Mouse (Mus musculus) heart, embryonic 15.5 days (tissue): ENCODE results near the gene Ccdc85a. TPM values are rescaled to one million over a fixed set of nuclear protein-coding genes. Genes with fewer than 3 reads are reported as not detected.

Experiments used
- ATAC-seq: fragments of 200-750 bp; cut with Nextera tagmentation; replicated peaks from 2 replicates; pipeline ENCODE4 v1.8.0; 2017; ENCODE audit warnings: low read depth, moderate TSS enrichment; ENCODE audit not compliant: insufficient number of reproducible peaks, insufficient read depth, low FRiP score
- H3K27ac ChIP-seq: fragments of 300-500 bp; sonication (generic); 2 replicates; pipeline ENCODE4 v1.5.1; 2015; ENCODE audit warnings: mild to moderate bottlenecking, inconsistent platforms
- H3K27me3 ChIP-seq: fragments of 300-500 bp; sonication (generic); 2 replicates; pipeline ENCODE4 v1.6.1; 2015; ENCODE audit warnings: inconsistent platforms
- H3K36me3 ChIP-seq: fragments of 300-500 bp; sonication (generic); 2 replicates; pipeline ENCODE4 v1.6.1; 2015; ENCODE audit warnings: mild to moderate bottlenecking, inconsistent platforms
- H3K4me1 ChIP-seq: fragments of 300-500 bp; sonication (generic); replicated peaks from 2 replicates; pipeline ENCODE4 v1.6.1; 2015; ENCODE audit warnings: inconsistent platforms
- H3K4me2 ChIP-seq: fragments of 300-500 bp; sonication (generic); 2 replicates; pipeline ENCODE4 v1.6.1; 2015; ENCODE audit warnings: inconsistent platforms, mild to moderate bottlenecking, moderate library complexity
- H3K4me3 ChIP-seq: fragments of 300-500 bp; sonication (generic); 2 replicates; pipeline ENCODE4 v1.5.1; 2015; ENCODE audit warnings: mild to moderate bottlenecking, inconsistent platforms
- H3K9ac ChIP-seq: fragments of 300-500 bp; sonication (generic); 2 replicates; pipeline ENCODE4 v1.6.1; 2015; ENCODE audit warnings: mild to moderate bottlenecking, inconsistent platforms
- H3K9me3 ChIP-seq: fragments of 300-500 bp; sonication (generic); replicated peaks from 2 replicates; pipeline ENCODE4 v1.6.1; 2016; ENCODE audit warnings: inconsistent platforms
- WGBS: fragments of 180-500 bp; shearing (Covaris S2); methylation state at CpG from one replicate; pipeline ENCODE4 v1.1.7; 2015; ENCODE audit warnings: mixed read lengths; 5-methylcytosine and 5-hydroxymethylcytosine counted together
- polyA plus RNA-seq: library from polyadenylated mRNA; unstranded; fragments of >200 nt; fragmentation: Nextera tagmentation; extraction: Ambion mirVana; gene quantifications from 2 replicates; pipeline ENCODE4 v1.2.1, GENCODE M21; 2015

Gene Ccdc85a
- 1.0 and 1.2 TPM in 2 replicates for polyA plus RNA-seq

DNA sequence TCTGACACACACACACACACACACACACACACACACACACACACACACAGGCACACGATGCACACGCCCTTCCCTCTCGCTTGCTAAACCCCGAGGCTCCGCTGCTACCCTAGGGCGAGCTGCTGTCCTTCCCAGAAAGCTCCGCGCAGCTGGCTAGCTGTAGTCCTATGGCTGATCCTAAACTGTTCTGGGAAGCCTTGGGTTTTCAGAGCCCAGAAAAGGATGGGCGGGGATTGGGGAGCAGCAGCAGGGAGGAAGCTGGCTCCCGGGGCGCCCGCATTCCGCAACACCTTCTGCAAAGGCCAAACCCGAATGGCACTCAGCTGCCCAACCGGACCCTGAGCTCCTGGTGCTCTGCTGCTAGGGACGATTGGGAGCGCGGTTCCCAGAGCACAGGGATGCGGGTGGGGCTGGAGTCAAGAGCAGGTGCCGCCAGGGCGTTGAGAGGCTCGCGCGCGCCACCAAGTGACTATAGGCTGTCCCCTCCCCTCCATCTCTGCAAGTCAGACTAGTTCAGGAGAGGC, at the start of gene Ccdc85a:
Ccdc85a (minus strand) TSS at position 414 of the 524 bp plus-strand sequence.
- ATAC-seq, result peak; percentile 87
- Histone ChIP-seq H3K9ac (peak within 1 kb of the TSS; percentile 43; the same call in 1 of the 2 replicates), H3K27me3 (peaks cover 30% of the 10 kb centered on the region), H3K9me3 (no peaks in the 10 kb centered on the region), H3K4me3 (peak within 1 kb of the TSS; percentile 56), H3K4me2 (peak within 1 kb of the TSS; percentile 96), H3K36me3 (no peaks in the 10 kb centered on the region), H3K27ac (no peak within 1 kb of the TSS), H3K4me1 (peaks cover 11% of the 10 kb centered on the region)
- WGBS, result under 1% methylated on average over 25 of the region's 25 CpGs

DNA sequence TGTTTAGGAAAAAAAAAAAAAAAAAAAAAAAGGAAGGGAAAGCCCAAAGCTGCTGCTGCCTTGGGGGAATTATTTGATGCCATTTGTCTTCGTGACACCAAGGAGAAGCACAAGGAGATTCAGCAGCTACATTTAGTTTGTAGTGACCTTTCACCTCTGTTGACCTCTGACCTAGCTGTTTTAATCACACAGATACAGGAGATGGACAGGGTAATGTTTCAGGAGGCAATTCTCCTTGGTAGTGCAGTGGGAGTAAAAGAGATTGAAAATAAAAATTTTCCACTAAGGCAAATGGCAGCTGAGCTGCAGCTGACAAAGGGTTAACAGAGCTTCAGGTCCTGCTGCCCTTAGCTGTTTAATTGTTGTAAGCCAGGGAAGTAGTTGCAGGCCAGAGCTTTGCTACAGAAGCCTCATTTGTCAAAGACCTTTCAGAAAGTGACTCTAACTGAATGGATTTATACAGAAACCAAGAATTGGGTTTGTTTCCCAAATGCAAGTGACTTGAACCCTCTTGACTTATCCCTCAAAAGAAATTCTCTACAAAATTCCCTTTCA, 49.5 kb upstream of the Ccdc85a start:
- H3K9ac ChIP-seq, result no peak overlapping the region
- H3K27ac ChIP-seq, result no peak overlapping the region
- ATAC-seq, result no peak
- no peaks in the 10 kb centered on the region for H3K4me1 ChIP-seq
- H3K4me2 ChIP-seq, result no peak overlapping the region
- H3K4me3 ChIP-seq, result no peak overlapping the region
- H3K36me3 ChIP-seq, result no peaks in the 10 kb centered on the region
- no peaks in the 10 kb centered on the region for H3K27me3 ChIP-seq
- no peaks in the 10 kb centered on the region for H3K9me3 ChIP-seq
- WGBS, result 50% methylated on average over 1 of the region's 1 CpGs

DNA sequence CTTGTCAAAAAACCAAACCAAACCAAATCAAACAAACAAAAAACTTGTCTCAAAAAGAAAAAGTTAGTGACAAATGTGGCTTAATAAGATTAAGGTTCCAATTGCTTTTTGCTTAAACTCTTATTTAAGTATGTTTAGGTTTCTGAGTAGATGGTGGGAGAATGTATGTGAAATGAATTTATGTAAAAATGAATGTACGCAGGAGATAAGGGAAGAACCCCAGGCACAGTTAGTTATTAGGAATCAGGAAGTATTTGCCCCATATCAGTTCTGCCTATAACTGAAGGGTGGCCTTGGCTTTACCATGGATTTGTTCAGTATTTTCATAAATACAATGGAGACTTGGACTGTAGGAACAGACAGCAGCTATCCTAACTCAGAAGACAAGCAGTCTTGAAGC, 49.0 kb upstream of the Ccdc85a start:
- ATAC-seq, result no peak
- WGBS, result 81% methylated on average over 1 of the region's 1 CpGs
- no peak overlapping the region for H3K4me2 ChIP-seq
- no peak overlapping the region for H3K4me3 ChIP-seq
- no peak overlapping the region for H3K9ac ChIP-seq
- no peaks in the 10 kb centered on the region for H3K4me1 ChIP-seq
- H3K27ac ChIP-seq, result no peak overlapping the region
- H3K9me3 ChIP-seq, result no peaks in the 10 kb centered on the region
- H3K36me3 ChIP-seq, result no peaks in the 10 kb centered on the region
- no peaks in the 10 kb centered on the region for H3K27me3 ChIP-seq

DNA sequence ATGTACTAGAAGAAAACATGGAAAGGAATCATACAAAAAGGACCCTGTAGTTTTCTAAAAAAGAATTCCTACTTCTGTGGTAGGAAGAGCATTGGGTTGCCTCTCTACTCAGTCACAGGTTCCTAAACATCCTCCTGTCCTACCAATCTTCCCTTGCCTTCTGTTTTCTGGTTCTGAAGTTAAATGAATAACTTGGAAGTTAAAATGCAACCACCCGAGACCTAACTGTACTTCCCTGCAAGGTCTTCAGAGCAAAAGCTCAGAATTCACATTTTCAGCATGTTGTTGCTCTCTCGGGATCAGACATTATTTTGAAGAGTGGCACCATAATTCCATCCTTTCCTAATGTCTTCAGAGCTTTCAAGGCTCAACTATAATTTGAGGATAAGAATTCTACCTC, 46.6 kb upstream of the Ccdc85a start:
- no peak overlapping the region for H3K27ac ChIP-seq

DNA sequence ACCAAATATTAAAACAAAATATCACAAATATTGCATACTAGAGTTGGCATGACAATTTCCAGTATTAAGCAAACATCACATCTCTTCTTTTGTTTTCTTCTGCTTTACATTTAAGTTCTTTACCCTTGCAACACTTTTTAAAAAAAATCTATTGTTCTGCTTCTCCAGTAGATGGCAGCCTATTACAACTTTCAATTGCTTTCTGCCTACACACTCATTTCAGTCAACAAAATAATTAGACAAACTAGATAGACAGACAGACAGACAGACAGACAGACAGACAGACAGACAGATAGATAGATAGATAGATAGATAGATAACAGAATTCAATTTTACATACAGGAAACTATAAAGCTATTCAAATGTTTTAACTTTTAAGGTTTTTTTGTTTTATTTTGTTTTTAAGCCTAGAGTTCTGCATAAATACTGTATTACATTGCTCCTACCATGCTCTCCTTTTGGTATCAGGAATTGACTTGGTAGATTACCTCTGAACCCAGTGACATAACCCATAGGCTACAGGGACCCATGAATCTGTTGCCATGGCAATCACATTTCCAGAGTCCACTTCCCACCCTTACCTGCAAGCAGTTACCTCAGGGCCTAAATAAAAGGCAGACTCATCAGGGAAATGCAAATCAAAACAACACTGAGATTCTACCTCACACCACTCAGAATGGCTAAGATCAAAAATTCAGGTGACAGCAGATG, 26.8 kb upstream of the Ccdc85a start:
- no peak for ATAC-seq
- no peak overlapping the region for H3K27ac ChIP-seq
- H3K9me3 ChIP-seq, result no peaks in the 10 kb centered on the region

More for the DNA sequence above, 46.6 kb upstream of the Ccdc85a start:
- no peak overlapping the region for H3K4me2 ChIP-seq
- no peaks in the 10 kb centered on the region for H3K27me3 ChIP-seq
- no peaks in the 10 kb centered on the region for H3K36me3 ChIP-seq
- no peak overlapping the region for H3K9ac ChIP-seq
- WGBS, result 71% methylated on average over 2 of the region's 2 CpGs
- H3K4me3 ChIP-seq, result no peak overlapping the region
- ATAC-seq, result no peak
- H3K4me1 ChIP-seq, result no peaks in the 10 kb centered on the region
- H3K9me3 ChIP-seq, result no peaks in the 10 kb centered on the region

DNA sequence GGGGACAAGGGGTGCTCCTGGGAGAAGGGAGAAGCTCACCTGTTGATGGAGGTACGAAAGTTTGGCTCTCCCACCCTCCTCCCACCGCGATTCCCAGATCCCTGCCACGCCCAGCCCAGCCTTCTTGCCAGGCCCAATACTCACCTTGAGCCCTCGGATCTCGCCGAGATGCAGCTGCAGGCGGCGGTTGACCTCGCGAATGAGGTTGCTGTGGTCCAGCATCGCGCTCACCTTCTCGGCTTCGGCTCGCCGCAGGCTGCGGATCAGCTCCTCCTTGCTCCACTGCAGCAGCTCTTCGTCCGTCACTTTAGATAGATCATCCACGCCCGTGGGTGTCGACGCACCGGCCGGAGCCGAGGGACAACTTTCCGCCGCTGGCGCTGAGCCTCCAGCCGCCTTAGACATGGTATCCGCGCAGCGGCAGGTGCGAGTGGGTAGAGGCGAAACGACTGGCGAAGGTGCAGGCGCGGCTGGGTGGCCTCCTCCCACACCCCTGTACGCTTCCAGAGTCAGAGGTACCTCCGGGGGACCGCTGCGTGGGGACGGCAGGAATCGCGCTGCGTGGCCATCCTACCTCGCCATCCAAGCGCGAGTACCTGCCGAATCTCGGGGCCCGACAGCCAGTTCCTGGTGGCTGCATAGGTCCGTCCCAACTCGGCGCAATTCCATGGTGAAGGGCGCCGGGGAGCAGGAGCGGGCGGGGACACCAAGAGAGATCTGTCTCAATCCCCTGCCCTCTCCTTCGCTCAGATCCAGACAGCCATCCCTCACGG, 800 bp downstream of the Ccdc85a start:
- Histone ChIP-seq H3K4me2 (peak overlapping the region; percentile 96), H3K9ac (peak overlapping the region; percentile 43; the same call in 1 of the 2 replicates), H3K4me1 (peaks cover 11% of the 10 kb centered on the region), H3K27ac (no peak overlapping the region), H3K9me3 (no peaks in the 10 kb centered on the region), H3K4me3 (peak overlapping the region; percentile 56), H3K36me3 (no peaks in the 10 kb centered on the region), H3K27me3 (peaks cover 30% of the 10 kb centered on the region)
- ATAC-seq, result peak; percentile 4; the same call in 1 of the 2 replicates
- under 1% methylated on average over 62 of the region's 63 CpGs for WGBS

More for the DNA sequence above, 26.8 kb upstream of the Ccdc85a start:
- H3K27me3 ChIP-seq, result no peaks in the 10 kb centered on the region
- no peaks in the 10 kb centered on the region for H3K36me3 ChIP-seq
- H3K9ac ChIP-seq, result no peak overlapping the region
- no peak overlapping the region for H3K4me2 ChIP-seq
- no peaks in the 10 kb centered on the region for H3K4me1 ChIP-seq
- no peak overlapping the region for H3K4me3 ChIP-seq

DNA sequence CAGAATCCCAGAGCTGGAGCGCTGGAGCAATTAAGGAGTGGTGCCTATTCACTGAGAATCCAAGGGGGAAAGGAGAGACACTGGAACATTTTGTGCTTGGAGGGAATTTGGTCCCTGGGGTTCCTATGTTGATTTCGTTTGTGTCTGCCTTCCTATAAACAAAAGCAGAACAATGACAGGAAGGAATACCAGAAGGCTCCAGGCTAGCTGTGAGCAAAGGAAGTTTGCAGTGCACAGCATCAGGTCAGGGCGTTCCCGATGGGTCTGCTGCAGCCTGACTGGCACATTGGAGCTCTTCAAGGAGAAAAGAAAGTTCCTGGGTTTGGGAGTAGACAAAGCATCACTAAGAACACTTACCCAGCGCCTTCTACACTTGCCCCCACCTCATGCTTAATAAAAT, 1.9 kb downstream of the Ccdc85a start:
- Histone ChIP-seq H3K4me1 (peaks cover 11% of the 10 kb centered on the region), H3K36me3 (no peaks in the 10 kb centered on the region), H3K4me2 (peak overlapping the region; percentile 96), H3K27me3 (peaks cover 30% of the 10 kb centered on the region), H3K9me3 (no peaks in the 10 kb centered on the region), H3K27ac (no peak overlapping the region), H3K9ac (no peak overlapping the region), H3K4me3 (no peak overlapping the region)
- ATAC-seq, result no peak
- 24% methylated on average over 5 of the region's 5 CpGs for WGBS

DNA sequence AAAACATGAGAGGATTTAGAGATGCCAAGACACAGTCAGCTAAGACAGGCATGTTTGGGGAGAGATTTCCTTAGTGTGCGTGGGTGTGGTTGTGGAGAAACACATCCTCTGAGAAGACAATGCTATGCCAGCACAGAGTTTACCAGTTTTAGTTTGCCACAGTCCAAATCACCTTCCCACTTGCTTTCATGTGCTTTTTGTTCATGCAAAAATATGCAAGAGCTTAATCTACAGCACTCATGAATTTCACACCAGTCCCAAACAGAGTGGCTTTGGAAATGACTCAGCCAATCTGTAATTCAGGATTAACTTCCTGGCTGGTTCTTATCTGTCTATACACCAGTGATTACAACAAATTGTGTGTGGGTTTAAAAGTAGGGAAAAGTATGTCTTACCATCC, 11.7 kb downstream of the Ccdc85a start:
- no peak for ATAC-seq
- Histone ChIP-seq H3K4me3 (no peak overlapping the region), H3K9me3 (no peaks in the 10 kb centered on the region), H3K9ac (no peak overlapping the region), H3K4me2 (no peak overlapping the region), H3K27ac (no peak overlapping the region), H3K36me3 (no peaks in the 10 kb centered on the region), H3K27me3 (no peaks in the 10 kb centered on the region), H3K4me1 (no peaks in the 10 kb centered on the region)
- WGBS, result 87% methylated on average over 1 of the region's 1 CpGs

DNA sequence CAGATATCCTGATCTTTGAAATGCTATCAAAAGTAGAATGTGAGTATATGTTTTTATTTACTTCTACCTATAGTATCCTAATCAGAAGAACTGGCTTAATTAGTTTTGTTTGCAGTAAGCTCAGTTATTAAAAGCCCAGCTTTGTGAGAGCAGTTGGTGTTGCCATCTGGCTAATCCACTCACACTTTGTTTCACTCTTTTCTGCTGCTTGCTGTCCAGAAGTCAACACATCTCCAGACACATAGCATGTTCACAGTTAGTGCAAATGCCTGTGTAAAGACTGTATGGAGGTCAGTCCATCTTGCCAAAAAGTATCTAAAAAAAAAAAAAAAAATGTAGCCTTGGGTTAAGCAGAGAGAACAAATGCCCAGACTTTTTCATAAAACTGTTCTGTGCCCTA, 27.7 kb downstream of the Ccdc85a start:
- no peak overlapping the region for H3K4me3 ChIP-seq
- H3K9me3 ChIP-seq, result no peaks in the 10 kb centered on the region
- no peaks in the 10 kb centered on the region for H3K4me1 ChIP-seq
- no peaks in the 10 kb centered on the region for H3K27me3 ChIP-seq
- no peak overlapping the region for H3K9ac ChIP-seq
- no peak overlapping the region for H3K4me2 ChIP-seq
- no peaks in the 10 kb centered on the region for H3K36me3 ChIP-seq
- no peak overlapping the region for H3K27ac ChIP-seq
- no peak for ATAC-seq

DNA sequence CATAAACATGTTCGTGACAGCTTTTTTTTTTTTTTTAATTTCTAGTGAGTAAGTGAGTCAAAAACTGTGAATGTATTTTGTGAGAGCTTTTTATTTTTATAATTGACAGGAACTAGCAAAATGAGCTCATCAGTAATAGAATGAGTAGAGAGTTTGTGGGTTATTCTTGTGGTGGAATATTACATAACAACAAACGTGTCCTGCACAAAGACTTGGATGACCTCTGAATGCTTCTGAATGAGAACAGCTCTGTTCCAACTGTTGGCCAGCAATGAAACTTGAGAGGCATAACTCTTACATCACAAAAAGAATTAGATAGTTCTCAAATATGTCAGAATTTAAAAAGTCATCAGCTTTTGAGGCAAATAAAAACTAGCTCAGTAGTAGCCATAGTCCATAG, 40.7 kb downstream of the Ccdc85a start:
- H3K9ac ChIP-seq, result no peak overlapping the region
- no peaks in the 10 kb centered on the region for H3K27me3 ChIP-seq
- H3K4me1 ChIP-seq, result no peaks in the 10 kb centered on the region
- H3K36me3 ChIP-seq, result no peaks in the 10 kb centered on the region
- no peaks in the 10 kb centered on the region for H3K9me3 ChIP-seq
- WGBS, result 79% methylated on average over 2 of the region's 2 CpGs
- no peak overlapping the region for H3K27ac ChIP-seq
- no peak for ATAC-seq
- H3K4me3 ChIP-seq, result no peak overlapping the region
- H3K4me2 ChIP-seq, result no peak overlapping the region

DNA sequence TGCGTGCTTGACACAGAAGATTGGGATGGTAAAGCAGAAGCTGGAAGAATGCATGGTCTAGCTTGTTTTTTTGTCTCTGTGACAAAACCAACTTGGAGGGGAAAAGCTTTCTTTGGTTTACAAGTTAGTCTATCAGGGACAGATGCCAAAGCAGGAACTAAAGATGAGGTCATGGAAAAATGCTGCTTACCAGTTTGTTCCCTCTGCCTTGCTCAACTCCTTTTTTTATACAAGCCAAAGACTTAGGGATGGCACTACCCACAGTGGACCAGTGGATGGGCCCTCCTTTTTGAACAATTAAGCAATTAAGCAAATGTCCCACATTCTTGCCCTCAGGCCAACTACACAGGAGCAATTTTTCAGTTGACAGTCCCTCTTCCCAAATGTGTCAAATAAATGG, 42.8 kb downstream of the Ccdc85a start:
- H3K4me2 ChIP-seq, result no peak overlapping the region
- H3K27me3 ChIP-seq, result no peaks in the 10 kb centered on the region
- no peak overlapping the region for H3K4me3 ChIP-seq
- no peak overlapping the region for H3K27ac ChIP-seq
- no peaks in the 10 kb centered on the region for H3K4me1 ChIP-seq
- H3K36me3 ChIP-seq, result no peaks in the 10 kb centered on the region
- WGBS, result 84% methylated on average over 1 of the region's 1 CpGs
- no peaks in the 10 kb centered on the region for H3K9me3 ChIP-seq
- no peak overlapping the region for H3K9ac ChIP-seq
- ATAC-seq, result no peak
